Mouse (Mus musculus) CH12.LX (cell line): ENCODE measurements around the gene Tamm41. TPM values are rescaled to one million over a fixed set of nuclear protein-coding genes. Genes with fewer than 3 reads are reported as not detected.

Source experiments
- DNase-seq: peaks from one replicate; pipeline ENCODE4 v3.0.0-alpha.2; 2013; ENCODE audit errors: extremely low read depth
- H3K27ac ChIP-seq: 2 replicates; pipeline ENCODE4 v1.5.1; 2012; ENCODE audit warnings: low read depth, mild to moderate bottlenecking, control low read depth, moderate library complexity; ENCODE audit not compliant: insufficient read depth
- H3K27me3 ChIP-seq: replicated peaks from 2 replicates; pipeline ENCODE3; 2012; ENCODE audit warnings: inconsistent platforms
- H3K36me3 ChIP-seq, 2 experiments: replicated peaks in 1 of 2; 2 replicates each; pipeline versions ENCODE3 to v1.6.1; 2012; ENCODE audit warnings: inconsistent platforms in 1 of 2, low read length in 1 of 2, mild to moderate bottlenecking in 1 of 2, mixed read lengths in 1 of 2, moderate library complexity in 1 of 2; ENCODE audit not compliant: control insufficient read depth in 1 of 2, insufficient read depth in 1 of 2
- H3K4me1 ChIP-seq, 2 experiments: 2 replicates each; pipeline ENCODE4 v1.6.1; 2012; ENCODE audit warnings: inconsistent platforms in 1 of 2, moderate library complexity in 1 of 2; ENCODE audit not compliant: insufficient read depth in 2 of 2, control insufficient read depth in 1 of 2
- H3K4me2 ChIP-seq: 2 replicates; pipeline ENCODE4 v1.6.1; 2012; ENCODE audit warnings: low read depth, mild to moderate bottlenecking, control low read depth; ENCODE audit not compliant: poor library complexity, insufficient read depth, severe bottlenecking
- H3K4me3 ChIP-seq, 3 experiments: fragments of 150-350 bp in 1 of 3; sonication (generic) in 1 of 3; replicated peaks in 1 of 3; 2 replicates each; pipeline versions ENCODE3 to v1.5.1; 2011 to 2012; ENCODE audit warnings: low read depth in 2 of 3, low read length in 2 of 3, mild to moderate bottlenecking in 2 of 3, moderate library complexity in 2 of 3, control low read depth in 1 of 3, improper control_type of control experiment in 1 of 3, inconsistent platforms in 1 of 3, mixed read lengths in 1 of 3; ENCODE audit not compliant: poor library complexity in 1 of 3
- H3K79me2 ChIP-seq: replicated peaks from 2 replicates; pipeline ENCODE4 v1.6.1; 2012; ENCODE audit warnings: mild to moderate bottlenecking, moderate library complexity; ENCODE audit not compliant: control insufficient read depth, poor library complexity, insufficient read depth, severe bottlenecking; ENCODE audit errors: extremely low read depth
- H3K9ac ChIP-seq: 2 replicates; pipeline ENCODE4 v1.6.1; 2012; ENCODE audit warnings: low read depth, mild to moderate bottlenecking, control low read depth, moderate library complexity; ENCODE audit not compliant: insufficient read depth
- H3K9me3 ChIP-seq: replicated peaks from 2 replicates; pipeline ENCODE3; 2012; ENCODE audit warnings: low read length, inconsistent platforms, mixed read lengths
- BHLHE40 ChIP-seq: IDR thresholded peaks from 2 replicates; pipeline ENCODE4 v1.6.1; 2011; ENCODE audit warnings: mild to moderate bottlenecking, low read depth, low read length, improper control_type of control experiment
- CHD1 ChIP-seq: IDR thresholded peaks from 2 replicates; pipeline ENCODE4 v1.6.1; 2012; ENCODE audit warnings: low read depth, low read length, improper control_type of control experiment, inconsistent platforms
- CTCF ChIP-seq, 2 experiments: IDR thresholded peaks in 1 of 2; conservative IDR thresholded peaks in 1 of 2; 2 replicates each; pipeline ENCODE4 v1.5.1; 2011 to 2012; ENCODE audit warnings: low read depth in 2 of 2, low read length in 2 of 2, improper control_type of control experiment in 1 of 2, inconsistent platforms in 1 of 2, mild to moderate bottlenecking in 1 of 2, moderate library complexity in 1 of 2
- E2F4 ChIP-seq: IDR thresholded peaks from 2 replicates; pipeline ENCODE4 v1.6.1; 2011; ENCODE audit warnings: low read depth, low read length, improper control_type of control experiment; ENCODE audit not compliant: insufficient replicate concordance
- EP300 ChIP-seq: IDR thresholded peaks from 2 replicates; pipeline ENCODE4 v1.6.1; 2011; ENCODE audit warnings: low read length, improper control_type of control experiment
- ETS1 ChIP-seq: conservative IDR thresholded peaks from 2 replicates; pipeline ENCODE4 v1.6.1; 2012; ENCODE audit warnings: low read depth, mild to moderate bottlenecking, inconsistent platforms, low read length, improper control_type of control experiment, moderate library complexity
- IRF4 ChIP-seq: IDR thresholded peaks from 2 replicates; pipeline ENCODE4 v1.6.1; 2014; ENCODE audit warnings: low read depth, mild to moderate bottlenecking, inconsistent platforms, low read length, improper control_type of control experiment
- JUN ChIP-seq: IDR thresholded peaks from 2 replicates; pipeline ENCODE4 v1.6.1; 2011; ENCODE audit warnings: low read depth, mild to moderate bottlenecking, low read length, improper control_type of control experiment, moderate library complexity; ENCODE audit not compliant: insufficient read depth
- JUND ChIP-seq: conservative IDR thresholded peaks from 2 replicates; pipeline ENCODE4 v1.6.1; 2011; ENCODE audit warnings: low read depth, low read length, improper control_type of control experiment
- KAT2A ChIP-seq: IDR thresholded peaks from 2 replicates; pipeline ENCODE4 v1.6.1; 2012; ENCODE audit warnings: low read length, improper control_type of control experiment, inconsistent platforms; ENCODE audit not compliant: insufficient replicate concordance
- MAFK ChIP-seq: IDR thresholded peaks from 2 replicates; pipeline ENCODE4 v1.6.1; 2011; ENCODE audit warnings: low read length, improper control_type of control experiment; ENCODE audit not compliant: insufficient replicate concordance
- MAX ChIP-seq: IDR thresholded peaks from 2 replicates; pipeline ENCODE4 v1.6.1; 2011; ENCODE audit warnings: low read length, improper control_type of control experiment
- MAZ ChIP-seq: IDR thresholded peaks from 2 replicates; pipeline ENCODE4 v1.6.1; 2012; ENCODE audit warnings: low read depth, mild to moderate bottlenecking, inconsistent platforms, low read length, improper control_type of control experiment, moderate library complexity
- NELFE ChIP-seq: IDR thresholded peaks from 2 replicates; pipeline ENCODE4 v1.6.1; 2011; ENCODE audit warnings: low read depth, low read length, improper control_type of control experiment
- NRF1 ChIP-seq: IDR thresholded peaks from 2 replicates; pipeline ENCODE4 v1.6.1; 2014; ENCODE audit warnings: low read depth, mild to moderate bottlenecking, inconsistent platforms, low read length, improper control_type of control experiment, moderate library complexity
- PAX5 ChIP-seq: IDR thresholded peaks from 2 replicates; pipeline ENCODE4 v1.6.1; 2012; ENCODE audit warnings: low read length, inconsistent platforms, mixed read lengths
- POLR2A ChIP-seq: IDR thresholded peaks from 2 replicates; pipeline ENCODE4 v1.6.1; 2011; ENCODE audit warnings: low read depth, mild to moderate bottlenecking, improper control_type of control experiment, low read length
- POLR2AphosphoS2 ChIP-seq: IDR thresholded peaks from 2 replicates; pipeline ENCODE4 v1.6.1; 2011; ENCODE audit warnings: low read depth, low read length, improper control_type of control experiment
- RAD21 ChIP-seq: IDR thresholded peaks from 2 replicates; pipeline ENCODE4 v1.6.1; 2011; ENCODE audit warnings: low read depth, mild to moderate bottlenecking, low read length, improper control_type of control experiment, moderate library complexity
- RCOR1 ChIP-seq: conservative IDR thresholded peaks from 2 replicates; pipeline ENCODE4 v1.6.1; 2012; ENCODE audit warnings: low read depth, mild to moderate bottlenecking, inconsistent platforms, low read length, improper control_type of control experiment
- SIN3A ChIP-seq: IDR thresholded peaks from 2 replicates; pipeline ENCODE4 v1.6.1; 2012; ENCODE audit warnings: low read length, improper control_type of control experiment, inconsistent platforms
- SMC3 ChIP-seq: IDR thresholded peaks from 2 replicates; pipeline ENCODE4 v1.6.1; 2011; ENCODE audit warnings: low read depth, low read length, improper control_type of control experiment
- TBP ChIP-seq: conservative IDR thresholded peaks from 2 replicates; pipeline ENCODE4 v1.6.1; 2011; ENCODE audit warnings: low read depth, low read length, improper control_type of control experiment
- TCF12 ChIP-seq: IDR thresholded peaks from 2 replicates; pipeline ENCODE4 v1.6.1; 2014; ENCODE audit warnings: low read depth, mild to moderate bottlenecking, inconsistent platforms, low read length, improper control_type of control experiment
- USF1 ChIP-seq: IDR thresholded peaks from 2 replicates; pipeline ENCODE4 v1.6.1; 2014; ENCODE audit warnings: low read depth, mild to moderate bottlenecking, inconsistent platforms, low read length, improper control_type of control experiment
- ZKSCAN1 ChIP-seq: IDR thresholded peaks from 2 replicates; pipeline ENCODE4 v1.6.1; 2012; ENCODE audit warnings: low read depth, inconsistent platforms, low read length, improper control_type of control experiment, borderline replicate concordance
- ZNF384 ChIP-seq: IDR thresholded peaks from 2 replicates; pipeline ENCODE4 v1.6.1; 2012; ENCODE audit warnings: low read depth, low read length, improper control_type of control experiment, inconsistent platforms
- dilution Hi-C: fragments of 300-500 bp; cut with MboI; formaldehyde crosslinking; loops from 2 replicates; pipeline ENCODE4 v1.14.3; 2020; ENCODE audit warnings: low sequenced_read_pairs; ENCODE audit not compliant: extremely low pct_unique_long_range_greater_than_20kb, extremely low pct_ligation_motif_present
- in situ Hi-C: fragments of 300-500 bp; cut with MboI; formaldehyde crosslinking; loops from 3 replicates; pipeline ENCODE4 v1.14.3; 2019; ENCODE audit warnings: low sequenced_read_pairs, low pct_ligation_motif_present, low pct_unique_long_range_greater_than_20kb, mixed read lengths
- polyA plus RNA-seq: library from polyadenylated mRNA; unstranded; fragments of >175 nt; gene quantifications from 2 replicates; pipeline ENCODE4 v1.2.1, GENCODE M21; 2012; ENCODE audit warnings: low read depth; ENCODE audit not compliant: insufficient read length
- total RNA-seq, 2 experiments: library from RNA; depleted of rRNA; stranded (reverse); fragments of 300-350 nt in 1 of 2; fragments of >200 nt in 1 of 2; gene quantifications; 2 replicates each; pipeline ENCODE4 v1.2.3; 2012 to 2014

Gene Tamm41
- total and polyA plus RNA-seq, 3 experiments: 29.3 to 41.1 (median 39.8) TPM

- no peak for TF ChIP-seq JUN
- no peak for TF ChIP-seq TCF12
- no peak for TF ChIP-seq MAX
- no peak for TF ChIP-seq ZKSCAN1
- TF ChIP-seq POLR2A: no peak
- TF ChIP-seq CTCF (conservative IDR thresholded peaks at IDR 0.05 in 1 of 2, IDR thresholded peaks at IDR 0.05 in 1 of 2; ENCODE audit: low read depth in 2 of 2, low read length in 2 of 2): no peak
- no peak for TF ChIP-seq TBP
- TF ChIP-seq EP300: no peak
- TF ChIP-seq ETS1: no peak
- no peak for TF ChIP-seq RCOR1
- TF ChIP-seq POLR2AphosphoS2: no peak
- TF ChIP-seq SIN3A: no peak
- Histone ChIP-seq H3K27ac (no peak overlapping the region), H3K4me3 (no peak overlapping the region), H3K36me3 (no peaks in the 10 kb centered on the region), H3K79me2 (no peaks in the 10 kb centered on the region), H3K4me2 (no peak overlapping the region), H3K27me3 (no peaks in the 10 kb centered on the region), H3K9me3 (peaks cover 7% of the 10 kb centered on the region), H3K4me1 (peaks cover 5 to 36% of the 10 kb centered on the region in 2 experiments), H3K9ac (no peak overlapping the region)
- DNase-seq: no peak
- in situ Hi-C loops: no loop called here
- dilution Hi-C loops: no loop called here
Measured at GRCm38 (mm10) chr6:114974331-114974730, 63.3 kb downstream of the Tamm41 start.

- Histone ChIP-seq H3K9me3 (peaks cover 7% of the 10 kb centered on the region), H3K4me3 (no peak overlapping the region), H3K36me3 (no peaks in the 10 kb centered on the region), H3K9ac (no peak overlapping the region), H3K27ac (no peak overlapping the region), H3K27me3 (no peaks in the 10 kb centered on the region), H3K79me2 (peaks cover 6% of the 10 kb centered on the region), H3K4me2 (no peak overlapping the region), H3K4me1 (peaks cover 7 to 29% of the 10 kb centered on the region in 2 experiments)
- no peak for DNase-seq
- in situ Hi-C loops (no loop called here), dilution Hi-C loops (no loop called here)
- TF ChIP-seq JUN (0 out of 2 replicates have a peak, but pooled peaks have one; percentile 12), E2F4 (no peak), BHLHE40 (peak; percentile 36; the same call in 1 of the 2 replicates)
Measured at GRCm38 (mm10) chr6:114972988-114973387, 64.7 kb downstream of the Tamm41 start.

GRCm38 (mm10) chr6:114970895-114971294 is 66.8 kb downstream of the Tamm41 start:
- in situ Hi-C loops (no loop called here), dilution Hi-C loops (no loop called here)
- no peak overlapping the region for H3K27ac ChIP-seq
- no peak overlapping the region for H3K4me3 ChIP-seq
- H3K27me3 ChIP-seq: no peaks in the 10 kb centered on the region
- H3K79me2 ChIP-seq: peaks cover 26% of the 10 kb centered on the region
- DNase-seq: no peak
- peaks cover 7% of the 10 kb centered on the region for H3K9me3 ChIP-seq
- peaks cover 7 to 48% of the 10 kb centered on the region in 2 experiments for H3K4me1 ChIP-seq
- no peak overlapping the region for H3K4me2 ChIP-seq
- no peak overlapping the region for H3K9ac ChIP-seq
- H3K36me3 ChIP-seq: no peaks in the 10 kb centered on the region
- 0 out of 2 replicates have a peak, but pooled peaks have one; percentile 5 for TF ChIP-seq IRF4
- TF ChIP-seq SMC3: peak; percentile 59
- no peak for TF ChIP-seq KAT2A
- peak; percentile 46 for TF ChIP-seq RAD21
- TF ChIP-seq CHD1: no peak
- no peak for TF ChIP-seq POLR2A
- TF ChIP-seq TCF12: no peak
- no peak for TF ChIP-seq NELFE
- TF ChIP-seq MAZ: no peak
- TF ChIP-seq POLR2AphosphoS2: no peak
- no peak for TF ChIP-seq PAX5
- no peak for TF ChIP-seq USF1
- no peak for TF ChIP-seq BHLHE40
- no peak for TF ChIP-seq E2F4
- no peak for TF ChIP-seq JUND
- no peak for TF ChIP-seq ZNF384
- no peak for TF ChIP-seq MAFK
- no peak for TF ChIP-seq NRF1
